Mouse (Mus musculus) right cerebral cortex, postnatal 25 days (tissue): Measurements from ENCODE around the gene Cox19.

Source experiments
- DNase-seq: peaks from one replicate; pipeline ENCODE4 v3.0.0; 2022

Cox19 gene

GRCm38 (mm10) chr5:139381586-139382513 is 30.6 kb upstream of the Cox19 start:
- DNase-seq = no peak

GRCm38 (mm10) chr5:139380385-139381248 is 29.4 kb upstream of the Cox19 start:
- DNase-seq = peak; percentile 88

GRCm38 (mm10) chr5:139379771-139380384 is 28.7 kb upstream of the Cox19 start:
- DNase-seq = no peak

- DNase-seq = no peak
Observed at GRCm38 (mm10) chr5:139378986-139379629, 27.9 kb upstream of the Cox19 start.

- no peak for DNase-seq
Observed at GRCm38 (mm10) chr5:139378271-139378556, 27.0 kb upstream of the Cox19 start.

GRCm38 (mm10) chr5:139377468-139378270 is 26.5 kb upstream of the Cox19 start, which contains the start of gene Gpr146:
Gene Gpr146, plus strand, starts transcription at chr5:139377697.
- no peak for DNase-seq

GRCm38 (mm10) chr5:139374841-139375240 is 23.6 kb upstream of the Cox19 start:
- no peak for DNase-seq

GRCm38 (mm10) chr5:139373889-139374444 is 22.7 kb upstream of the Cox19 start:
- DNase-seq = no peak

- no peak for DNase-seq
Observed at GRCm38 (mm10) chr5:139373126-139373525, 21.9 kb upstream of the Cox19 start.

- peak; percentile 88 for DNase-seq
Observed at GRCm38 (mm10) chr5:139371631-139372401, 20.6 kb upstream of the Cox19 start.

- DNase-seq = no peak
Observed at GRCm38 (mm10) chr5:139371118-139371517, 19.9 kb upstream of the Cox19 start.

- no peak for DNase-seq
Observed at GRCm38 (mm10) chr5:139370336-139370735, 19.1 kb upstream of the Cox19 start.

GRCm38 (mm10) chr5:139368638-139369320 is 17.6 kb upstream of the Cox19 start:
- DNase-seq = no peak

- DNase-seq = no peak
Observed at GRCm38 (mm10) chr5:139367884-139368458, 16.8 kb upstream of the Cox19 start.

- DNase-seq = no peak
Observed at GRCm38 (mm10) chr5:139366484-139366883, 15.3 kb upstream of the Cox19 start.

GRCm38 (mm10) chr5:139365827-139366226 is 14.6 kb upstream of the Cox19 start:
- DNase-seq = no peak

- no peak for DNase-seq
Observed at GRCm38 (mm10) chr5:139364911-139365571, 13.8 kb upstream of the Cox19 start.

GRCm38 (mm10) chr5:139364260-139364910 is 13.2 kb upstream of the Cox19 start:
- peak; percentile 83 for DNase-seq

- no peak for DNase-seq
Observed at GRCm38 (mm10) chr5:139363858-139364257, 12.6 kb upstream of the Cox19 start.
